Mouse (Mus musculus): ENCODE results near the gene Gm9945. TPM values are rescaled to one million over a fixed set of nuclear protein-coding genes. Genes with fewer than 3 reads are reported as not detected.

The Gm9945 gene
- polyA plus RNA-seq, 2 experiments from 2014 or later, result not detected

GRCm38 (mm10) chr11:53523545-53524405 is 43.8 kb downstream of the Gm9945 start:
- ATAC-seq, result no peak

GRCm38 (mm10) chr11:53524905-53525304 is 44.9 kb downstream of the Gm9945 start:
- no peak for ATAC-seq

- ATAC-seq, result no peak
These were observed 45.5 kb downstream of the Gm9945 start for GRCm38 (mm10) chr11:53525461-53525860.

DNA sequence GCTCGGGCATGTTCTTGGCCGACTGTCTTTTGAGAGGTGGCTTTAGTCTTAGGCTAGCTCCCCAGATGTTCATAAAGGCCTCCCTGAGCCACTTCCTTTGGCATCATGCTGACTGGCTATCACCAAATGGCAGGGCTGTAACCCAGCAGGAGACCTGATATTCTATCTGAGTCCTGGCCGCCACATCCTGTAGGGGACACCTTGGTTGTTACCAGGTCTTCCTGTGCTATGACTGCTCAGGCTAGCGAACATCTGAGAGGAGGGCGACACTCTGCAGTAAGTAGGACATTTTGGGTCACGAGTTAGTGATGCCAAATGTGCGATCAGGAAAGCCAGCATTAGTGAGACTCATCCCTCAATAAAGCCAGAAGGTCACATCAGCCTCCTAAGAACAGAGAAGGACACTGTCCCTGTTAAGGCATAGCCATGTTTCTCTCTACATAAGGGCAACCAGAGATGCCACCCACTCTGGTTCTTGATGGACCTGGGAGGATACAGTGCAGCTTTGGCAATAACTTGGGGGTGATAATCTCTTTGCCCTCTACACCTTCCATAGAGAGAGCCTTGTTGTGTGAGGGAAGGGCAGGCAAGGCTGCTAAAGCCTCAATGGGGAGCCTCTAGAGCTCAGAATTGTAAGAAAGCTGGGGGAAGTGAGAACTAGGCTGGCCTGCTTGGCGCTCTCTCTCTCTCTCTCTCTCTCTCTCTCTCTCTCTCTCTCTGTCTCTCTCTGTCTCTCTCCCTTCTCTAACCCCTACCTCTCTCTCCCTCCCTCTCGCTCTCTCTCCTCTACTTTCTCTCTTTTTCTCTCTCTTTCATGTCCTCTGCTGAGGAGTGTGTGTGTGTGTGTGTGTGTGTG is 48.7 kb downstream of the Gm9945 start:
- no peak for ATAC-seq

GRCm38 (mm10) chr11:53529253-53529557 is 49.2 kb downstream of the Gm9945 start:
- ATAC-seq, result no peak

DNA sequence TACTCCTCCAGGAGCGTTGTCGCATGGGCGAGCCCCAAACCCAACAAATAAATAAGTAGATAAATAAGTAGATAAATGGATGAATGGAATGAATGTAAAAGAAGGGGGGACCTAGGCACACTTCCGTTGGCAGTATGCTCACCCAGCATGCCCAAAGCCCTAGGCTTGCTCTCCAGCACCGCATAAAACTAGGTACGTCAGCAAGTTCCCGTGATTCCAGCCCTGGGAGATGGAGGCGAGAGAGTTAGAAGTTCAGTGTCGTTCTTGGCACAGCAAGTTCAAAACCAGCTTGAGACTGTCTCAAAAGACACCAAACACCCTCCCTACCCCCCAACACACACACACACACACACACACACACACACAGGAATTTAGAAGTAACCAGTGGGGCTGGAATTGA is 50.0 kb downstream of the Gm9945 start:
- ATAC-seq, result no peak

Other genes with a start within 250 kb of the Gm9945 start
- gene Hspa4, start 179.7 kb upstream of the Gm9945 start, polyA plus RNA-seq (2017; shearing (Covaris generic)), result 10 to 100 TPM; 21.1 to 37.6 TPM
- gene Zcchc10, start 155.5 kb upstream of the Gm9945 start, polyA plus RNA-seq (2017; shearing (Covaris generic)), result 10 to 100 TPM; 24.3 to 28.4 TPM
- gene Aff4, start 129.3 kb upstream of the Gm9945 start, polyA plus RNA-seq (2017; shearing (Covaris generic)), result 10 to 100 TPM; 17.4 to 18.3 TPM
- gene Leap2, start 57.0 kb upstream of the Gm9945 start, polyA plus RNA-seq (2017; shearing (Covaris generic)), result 1 to 10 TPM in 1 of 2 experiments, not detected in 1; 1.1 TPM
- 100 to 1,000 TPM; 329 to 366 TPM for gene Uqcrq, start 49.3 kb upstream of the Gm9945 start, polyA plus RNA-seq (2017; shearing (Covaris generic))
- gene Gdf9, start 49.1 kb upstream of the Gm9945 start, polyA plus RNA-seq (2017; shearing (Covaris generic)), result not detected
- not detected for gene Gm10447, start 23.1 kb upstream of the Gm9945 start, polyA plus RNA-seq (2017; shearing (Covaris generic))
- gene Shroom1, start 23.0 kb upstream of the Gm9945 start, polyA plus RNA-seq (2017; shearing (Covaris generic)), result not detected
- not detected for gene Gm9837, start 9.7 kb upstream of the Gm9945 start, polyA plus RNA-seq (2017; shearing (Covaris generic))
- gene Sowaha, start 108 bp downstream of the Gm9945 start, polyA plus RNA-seq (2017; shearing (Covaris generic)), result not detected
- gene Sept8, start 39.1 kb downstream of the Gm9945 start, polyA plus RNA-seq (2017; shearing (Covaris generic)), result 1 to 10 TPM in 1 of 2 experiments, under 1 TPM in 1; 0.95 to 1.0 TPM
- gene Kif3a, start 87.2 kb downstream of the Gm9945 start, polyA plus RNA-seq (2017; shearing (Covaris generic)), result 1 to 10 TPM; 8.1 to 8.7 TPM
- gene Il4, start 138.5 kb downstream of the Gm9945 start, polyA plus RNA-seq (2017; shearing (Covaris generic)), result 1 to 10 TPM; 3.1 to 4.0 TPM
- gene Il13, start 154.5 kb downstream of the Gm9945 start, polyA plus RNA-seq (2017; shearing (Covaris generic)), result not detected
- gene Rad50, start 227.2 kb downstream of the Gm9945 start, polyA plus RNA-seq (2017; shearing (Covaris generic)), result 10 to 100 TPM; 47.8 to 50.7 TPM
- gene Il5, start 240.6 kb downstream of the Gm9945 start, polyA plus RNA-seq (2017; shearing (Covaris generic)), result not detected

All from CD4-positive, CD25-positive, alpha-beta regulatory T cell, adult 4 months (primary cell).